Mouse (Mus musculus): ENCODE data around the gene Phkg1. TPM values are rescaled to one million over a fixed set of nuclear protein-coding genes. Genes with fewer than 3 reads are reported as not detected.
"Not testable (repeated sequence)": the region's sequence is repeated elsewhere in the genome, so short reads cannot be mapped to it uniquely, and the experiment has no call there.

Gene Phkg1
- polyA plus RNA-seq, 1 experiment from 2014 or later, result 0.37 TPM

GRCm38 (mm10) chr5:129895198-129896088, 2.9 kb downstream of the Phkg1 start, which contains the start of gene Zbed5:
Gene Zbed5 (plus strand): TSS chr5:129895723.
- ATAC-seq (ENCODE audit: insufficient number of reproducible peaks, low FRiP score, low TSS enrichment, low read depth), result peak; percentile 99
- Histone ChIP-seq H3K27me3 (no peaks in the 10 kb centered on the region), H3K4me1 (peaks cover 13% of the 10 kb centered on the region), H3K27ac (replicated peaks) (no peak within 1 kb of the TSS), H3K9me3 (replicated peaks) (no peaks in the 10 kb centered on the region), H3K36me3 (no peaks in the 10 kb centered on the region), H3K4me3 (replicated peaks) (peak within 1 kb of the TSS; percentile 73), H3K9ac (peak within 1 kb of the TSS; percentile 53), H3K4me2 (replicated peaks) (peak within 1 kb of the TSS; percentile 88)
- 2% methylated on average over 44 of the region's 44 CpGs for whole genome bisulfite sequencing

DNA sequence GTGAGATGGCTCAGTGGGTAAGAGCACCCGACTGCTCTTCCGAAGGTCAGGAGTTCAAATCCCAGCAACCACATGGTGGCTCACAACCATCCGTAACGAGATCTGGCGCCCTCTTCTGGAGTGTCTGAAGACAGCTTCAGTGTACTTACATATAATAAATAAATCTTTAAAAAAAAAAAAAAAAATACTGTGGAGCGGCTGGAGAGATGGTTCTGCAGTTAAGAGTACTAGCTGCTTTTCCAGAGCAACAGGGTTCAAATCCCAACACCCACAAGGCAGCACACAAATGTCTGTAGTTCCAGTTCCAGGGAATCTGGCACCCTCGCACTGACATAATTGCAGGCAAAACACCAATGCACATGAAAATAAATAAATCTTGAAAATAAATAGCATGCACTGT, 8.0 kb downstream of the Phkg1 start:
- not testable (repeated sequence) for H3K9ac ChIP-seq; H3K4me2 ChIP-seq (replicated peaks); H3K27me3 ChIP-seq; H3K36me3 ChIP-seq; H3K27ac ChIP-seq (replicated peaks); ATAC-seq (ENCODE audit: insufficient number of reproducible peaks, low FRiP score, low TSS enrichment, low read depth); H3K4me3 ChIP-seq (replicated peaks); H3K9me3 ChIP-seq (replicated peaks)
- peaks cover 13% of the 10 kb centered on the region for H3K4me1 ChIP-seq
- WGBS, result 75% methylated on average over 5 of the region's 7 CpGs

GRCm38 (mm10) chr5:129886911-129887636, 11.3 kb downstream of the Phkg1 start, which contains the start of gene Chchd2:
Gene Chchd2 (minus strand): TSS chr5:129887470.
- H3K9me3 ChIP-seq (replicated peaks), result no peaks in the 10 kb centered on the region
- peak within 1 kb of the TSS; percentile 92 for H3K27ac ChIP-seq (replicated peaks)
- peak within 1 kb of the TSS; percentile 61 for H3K4me3 ChIP-seq (replicated peaks)
- ATAC-seq (ENCODE audit: insufficient number of reproducible peaks, low FRiP score, low TSS enrichment, low read depth), result peak; percentile 99
- peak within 1 kb of the TSS; percentile 74 for H3K4me2 ChIP-seq (replicated peaks)
- H3K27me3 ChIP-seq, result no peaks in the 10 kb centered on the region
- peaks cover 14% of the 10 kb centered on the region for H3K4me1 ChIP-seq
- WGBS, result under 1% methylated on average over 46 of the region's 46 CpGs
- peaks cover 22% of the 10 kb centered on the region for H3K36me3 ChIP-seq
- H3K9ac ChIP-seq, result peak within 1 kb of the TSS; percentile 84

DNA sequence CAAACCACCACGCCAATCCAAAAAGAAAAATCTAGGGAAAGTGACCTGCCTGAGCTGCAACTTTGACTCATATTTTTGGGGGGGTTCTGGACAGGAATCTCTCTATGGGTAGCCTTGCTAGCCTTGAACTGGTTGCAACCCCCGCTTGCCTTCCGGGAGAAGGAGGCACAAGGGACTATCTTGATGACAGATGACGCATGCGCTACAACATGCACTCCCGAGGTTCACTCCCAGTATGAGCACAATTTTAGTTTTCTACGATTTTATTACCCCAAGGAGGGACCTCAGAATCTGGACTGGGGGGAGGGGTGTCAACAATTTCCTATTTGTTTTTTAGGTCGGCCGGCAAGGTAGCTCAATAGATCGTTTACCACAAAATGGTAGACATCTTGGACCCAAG, 12.1 kb downstream of the Phkg1 start:
- peak overlapping the region; percentile 92; the same call in 1 of the 2 replicates for H3K27ac ChIP-seq (replicated peaks)
- 23% methylated on average over 10 of the region's 10 CpGs for WGBS
- ATAC-seq (ENCODE audit: insufficient number of reproducible peaks, low FRiP score, low TSS enrichment, low read depth), result no peak

GRCm38 (mm10) chr5:129879888-129880287, 18.5 kb downstream of the Phkg1 start:
- Histone ChIP-seq H3K4me2 (replicated peaks) (no peak overlapping the region), H3K27me3 (no peaks in the 10 kb centered on the region), H3K9ac (no peak overlapping the region), H3K9me3 (replicated peaks) (no peaks in the 10 kb centered on the region), H3K27ac (replicated peaks) (no peak overlapping the region), H3K4me1 (no peaks in the 10 kb centered on the region), H3K36me3 (peaks cover 40% of the 10 kb centered on the region), H3K4me3 (replicated peaks) (no peak overlapping the region)
- ATAC-seq (ENCODE audit: insufficient number of reproducible peaks, low FRiP score, low TSS enrichment, low read depth), result no peak
- 75% methylated on average over 3 of the region's 3 CpGs for WGBS

More for the DNA sequence above, 12.1 kb downstream of the Phkg1 start:
- H3K9me3 ChIP-seq (replicated peaks), result no peaks in the 10 kb centered on the region
- H3K4me1 ChIP-seq, result peaks cover 14% of the 10 kb centered on the region
- H3K4me2 ChIP-seq (replicated peaks), result peak overlapping the region; percentile 74
- H3K9ac ChIP-seq, result peak overlapping the region; percentile 84
- peak overlapping the region; percentile 61 for H3K4me3 ChIP-seq (replicated peaks)
- H3K36me3 ChIP-seq, result peaks cover 30% of the 10 kb centered on the region
- H3K27me3 ChIP-seq, result no peaks in the 10 kb centered on the region

GRCm38 (mm10) chr5:129878946-129879345, 19.4 kb downstream of the Phkg1 start:
- Histone ChIP-seq H3K36me3 (peaks cover 32% of the 10 kb centered on the region), H3K9me3 (replicated peaks) (no peaks in the 10 kb centered on the region), H3K4me2 (replicated peaks) (no peak overlapping the region), H3K4me1 (no peaks in the 10 kb centered on the region), H3K4me3 (replicated peaks) (no peak overlapping the region), H3K27me3 (no peaks in the 10 kb centered on the region), H3K27ac (replicated peaks) (no peak overlapping the region), H3K9ac (no peak overlapping the region)
- ATAC-seq (ENCODE audit: insufficient number of reproducible peaks, low FRiP score, low TSS enrichment, low read depth), result no peak
- 81% methylated on average over 2 of the region's 2 CpGs for WGBS

GRCm38 (mm10) chr5:129877731-129878455, 20.5 kb downstream of the Phkg1 start:
- ATAC-seq (ENCODE audit: insufficient number of reproducible peaks, low FRiP score, low TSS enrichment, low read depth), result no peak; the same call in 1 of the 2 replicates
- 69% methylated on average over 9 of the region's 9 CpGs for WGBS

GRCm38 (mm10) chr5:129875098-129875497, 23.3 kb downstream of the Phkg1 start:
- Histone ChIP-seq H3K9me3 (replicated peaks) (no peaks in the 10 kb centered on the region), H3K4me3 (replicated peaks) (no peak overlapping the region), H3K9ac (no peak overlapping the region), H3K27me3 (no peaks in the 10 kb centered on the region), H3K27ac (replicated peaks) (no peak overlapping the region), H3K4me1 (no peaks in the 10 kb centered on the region), H3K36me3 (peaks cover 3% of the 10 kb centered on the region; the same call in 1 of the 2 replicates), H3K4me2 (replicated peaks) (no peak overlapping the region)
- ATAC-seq (ENCODE audit: insufficient number of reproducible peaks, low FRiP score, low TSS enrichment, low read depth), result no peak
- WGBS, result 77% methylated on average over 11 of the region's 11 CpGs

More at GRCm38 (mm10) chr5:129877731-129878455, 20.5 kb downstream of the Phkg1 start:
- H3K4me3 ChIP-seq (replicated peaks), result no peak overlapping the region
- no peaks in the 10 kb centered on the region for H3K9me3 ChIP-seq (replicated peaks)
- H3K4me1 ChIP-seq, result no peaks in the 10 kb centered on the region
- no peak overlapping the region for H3K4me2 ChIP-seq (replicated peaks)
- H3K9ac ChIP-seq, result no peak overlapping the region
- no peaks in the 10 kb centered on the region for H3K27me3 ChIP-seq
- peaks cover 25% of the 10 kb centered on the region for H3K36me3 ChIP-seq
- no peak overlapping the region for H3K27ac ChIP-seq (replicated peaks)

DNA sequence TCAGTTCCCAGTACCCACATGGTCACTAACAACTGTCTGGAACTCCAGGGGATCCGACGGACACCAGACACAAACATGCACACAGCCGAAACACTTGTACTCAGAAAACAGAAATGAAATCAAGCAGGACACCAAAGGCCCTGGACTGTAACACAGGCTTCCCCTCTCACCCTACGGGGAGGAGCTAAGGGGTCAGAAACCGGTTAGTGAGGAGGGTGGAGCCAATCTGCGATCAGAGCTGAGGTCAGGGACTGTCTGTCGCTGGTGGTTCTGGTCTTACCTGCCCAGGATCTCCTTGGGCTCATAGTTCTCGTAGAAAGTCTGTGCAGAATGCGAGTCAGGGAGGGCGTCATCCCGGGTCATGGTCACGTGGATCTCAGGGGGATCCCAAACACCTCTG, 24.4 kb downstream of the Phkg1 start:
- H3K27ac ChIP-seq (replicated peaks), result no peak overlapping the region
- H3K4me2 ChIP-seq (replicated peaks), result no peak overlapping the region
- 83% methylated on average over 12 of the region's 12 CpGs for whole genome bisulfite sequencing
- no peaks in the 10 kb centered on the region for H3K9me3 ChIP-seq (replicated peaks)
- no peaks in the 10 kb centered on the region for H3K27me3 ChIP-seq
- no peak overlapping the region for H3K4me3 ChIP-seq (replicated peaks)
- no peaks in the 10 kb centered on the region for H3K4me1 ChIP-seq
- no peak for ATAC-seq (ENCODE audit: insufficient number of reproducible peaks, low FRiP score, low TSS enrichment, low read depth)
- H3K9ac ChIP-seq, result no peak overlapping the region
- H3K36me3 ChIP-seq, result no peaks in the 10 kb centered on the region

GRCm38 (mm10) chr5:129871238-129871637, 27.1 kb downstream of the Phkg1 start:
- Histone ChIP-seq H3K4me2 (replicated peaks) (no peak overlapping the region), H3K27ac (replicated peaks) (no peak overlapping the region), H3K27me3 (no peaks in the 10 kb centered on the region), H3K9me3 (replicated peaks) (no peaks in the 10 kb centered on the region), H3K4me3 (replicated peaks) (no peak overlapping the region), H3K9ac (no peak overlapping the region), H3K36me3 (no peaks in the 10 kb centered on the region), H3K4me1 (no peaks in the 10 kb centered on the region)
- WGBS, result 79% methylated on average over 2 of the region's 2 CpGs
- ATAC-seq (ENCODE audit: insufficient number of reproducible peaks, low FRiP score, low TSS enrichment, low read depth), result no peak

Data from embryonic facial prominence, embryonic 15.5 days (tissue).